Mouse (Mus musculus) embryo, embryonic 10 days (tissue): ENCODE measurements at regions not wholly inside any gene's neighbourhood (a gene's known extent, or its start where the extent isn't known, plus 50 kb on each side); places are given as distances from the start of the nearest gene placed in this dataset.
A peak's percentile ranks its signal among the peaks of the same experiment; 100 is the strongest.

Source experiments
- DNase-seq: peaks from one replicate; pipeline ENCODE4 v3.0.0-alpha.2; 2015; ENCODE audit warnings: low spot score

DNA sequence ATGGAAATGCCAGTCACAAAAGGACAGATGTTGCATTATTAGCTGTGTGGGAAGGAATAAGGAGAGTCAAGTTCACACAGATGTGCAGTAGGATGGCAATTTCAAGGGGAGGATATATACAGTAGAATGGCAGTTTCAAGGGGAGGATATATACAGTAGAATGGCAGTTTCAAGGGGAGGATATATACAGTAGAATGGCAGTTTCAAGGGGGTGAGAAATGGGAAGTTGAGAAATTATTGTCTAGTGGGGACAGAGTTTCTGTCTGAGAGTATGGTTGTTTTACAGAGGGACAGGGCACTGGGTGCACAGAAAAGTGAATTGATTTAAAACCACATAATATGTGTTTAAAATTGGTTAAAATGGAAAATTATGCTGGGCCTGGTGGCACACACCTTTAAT, 54.8 kb upstream of the Scel start:
- DNase-seq: no peak

DNA sequence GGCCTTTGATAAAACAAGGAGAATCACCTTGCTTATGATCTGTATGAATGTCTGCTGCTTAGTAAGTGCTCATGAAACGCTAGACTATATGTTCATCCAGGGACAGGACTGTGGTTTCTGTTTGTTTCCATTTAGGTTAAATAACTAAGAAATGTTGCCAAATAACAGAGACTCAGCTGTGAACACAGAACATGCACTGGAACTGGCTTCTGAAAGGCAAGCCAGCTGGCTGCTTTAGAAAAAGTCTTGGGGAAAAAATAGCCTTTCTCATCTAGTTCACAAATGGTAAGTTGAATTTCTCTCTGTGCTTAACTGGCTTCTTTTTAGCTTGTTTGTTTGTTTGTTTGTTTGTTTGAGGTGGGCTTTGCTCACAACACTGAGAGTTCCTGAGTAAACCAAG, 57.0 kb upstream of the Scel start:
- DNase-seq: no peak

DNA sequence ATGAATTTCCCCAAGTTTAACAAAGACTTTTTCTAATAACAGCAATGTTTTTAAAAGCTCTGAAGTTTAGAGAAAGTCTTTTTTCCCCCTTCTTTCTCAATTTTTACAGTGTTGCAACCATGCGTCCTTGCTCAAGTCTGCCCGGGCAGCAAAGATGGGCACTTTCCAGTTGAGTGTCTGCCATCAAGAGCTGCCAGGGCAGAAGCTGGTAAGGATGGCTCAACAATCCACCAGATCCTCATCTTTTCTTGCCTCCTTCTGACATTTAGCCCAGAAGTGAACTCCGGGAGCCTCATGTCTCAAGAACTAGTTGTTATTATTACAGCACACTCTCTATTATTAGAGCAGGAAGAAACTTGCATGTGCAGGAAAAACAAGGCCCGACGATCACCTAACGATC, 62.4 kb upstream of the Scel start:
- DNase-seq: no peak

DNA sequence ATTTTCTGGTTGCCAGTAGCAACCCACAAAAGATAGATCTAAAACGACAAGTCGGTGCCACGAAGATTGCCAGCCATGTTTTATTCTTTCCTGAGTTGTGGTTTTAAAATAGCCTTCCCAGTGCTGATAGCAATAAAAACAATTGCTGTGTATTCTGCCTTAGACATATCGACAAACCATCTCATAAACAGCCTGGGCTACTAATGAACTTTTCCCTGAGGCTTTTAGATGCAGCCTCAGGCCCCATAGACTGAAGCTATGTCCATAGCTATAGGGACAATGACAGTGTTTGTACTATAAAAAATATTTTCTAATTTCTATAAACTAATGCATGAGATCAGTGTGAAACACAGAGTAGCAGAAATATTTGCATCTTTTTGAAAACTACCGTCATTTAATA, 63.7 kb upstream of the Scel start:
- DNase-seq: no peak

DNA sequence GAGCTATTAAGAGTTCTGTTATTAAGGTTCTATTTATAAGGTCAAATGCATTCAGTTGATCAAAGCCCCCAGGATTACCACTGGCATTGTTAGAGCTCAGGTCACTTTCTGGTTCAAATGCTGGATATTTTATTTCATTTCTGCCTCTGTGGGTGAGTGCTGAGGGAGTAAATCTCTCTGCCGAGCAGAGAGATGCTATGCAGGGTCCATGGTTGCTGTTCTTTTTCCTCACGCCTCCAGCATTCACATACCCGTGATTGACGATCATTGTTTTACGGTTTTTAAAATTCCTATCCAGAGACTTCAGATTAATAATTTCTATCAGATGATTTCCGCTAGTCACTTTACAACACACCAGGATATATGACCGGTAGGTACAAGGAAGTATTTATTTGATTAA, 64.1 kb upstream of the Scel start:
- DNase-seq: no peak

DNA sequence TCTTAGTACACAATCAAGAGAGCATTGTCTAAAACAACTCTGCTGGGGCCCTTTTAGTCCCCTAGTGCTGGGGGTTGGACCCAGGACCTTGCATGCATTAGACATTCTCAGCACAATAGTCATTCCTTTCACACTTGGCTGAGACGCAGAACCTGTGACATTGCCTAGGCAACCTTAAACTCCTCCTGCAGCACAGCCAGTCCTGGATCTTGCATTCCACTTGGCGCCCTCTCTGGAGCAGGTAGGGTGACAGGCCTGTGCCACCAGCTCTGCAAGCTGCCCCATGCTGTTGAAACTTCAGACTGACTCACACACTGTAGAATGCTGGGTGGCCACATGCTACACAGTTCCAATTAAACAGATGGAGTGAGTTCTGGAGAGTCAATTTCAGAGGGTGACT, 66.5 kb upstream of the Scel start:
- DNase-seq: peak; percentile 24

DNA sequence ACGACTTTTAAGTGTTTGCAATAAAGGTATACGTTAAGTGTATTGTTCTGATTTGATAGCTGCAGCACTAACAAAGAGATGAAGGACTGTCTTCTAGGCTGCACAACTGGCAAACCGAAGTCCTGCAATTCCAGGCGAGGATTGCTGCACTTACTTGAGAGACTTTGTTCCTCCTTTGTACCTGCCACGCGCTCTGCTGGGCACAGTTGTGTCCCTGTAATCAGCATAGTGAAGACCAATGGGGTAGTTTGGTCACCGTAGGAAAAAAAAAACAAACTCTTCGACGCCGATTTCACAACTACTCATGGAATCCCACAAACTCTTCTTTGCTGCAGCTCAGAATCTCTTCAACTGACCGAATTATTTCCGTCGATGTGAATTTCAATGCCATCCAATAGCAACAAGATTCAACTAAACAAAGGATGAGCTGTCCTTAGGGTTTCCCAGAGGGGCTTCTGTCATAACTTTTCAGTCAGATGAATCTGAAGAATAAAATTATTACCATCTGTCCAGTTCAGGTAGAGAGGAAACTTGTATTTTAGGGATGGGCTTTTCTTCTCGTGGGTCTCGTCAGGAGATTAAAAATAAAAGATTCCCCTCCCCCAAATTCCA, 71.6 kb upstream of the Scel start:
- DNase-seq: no peak

DNA sequence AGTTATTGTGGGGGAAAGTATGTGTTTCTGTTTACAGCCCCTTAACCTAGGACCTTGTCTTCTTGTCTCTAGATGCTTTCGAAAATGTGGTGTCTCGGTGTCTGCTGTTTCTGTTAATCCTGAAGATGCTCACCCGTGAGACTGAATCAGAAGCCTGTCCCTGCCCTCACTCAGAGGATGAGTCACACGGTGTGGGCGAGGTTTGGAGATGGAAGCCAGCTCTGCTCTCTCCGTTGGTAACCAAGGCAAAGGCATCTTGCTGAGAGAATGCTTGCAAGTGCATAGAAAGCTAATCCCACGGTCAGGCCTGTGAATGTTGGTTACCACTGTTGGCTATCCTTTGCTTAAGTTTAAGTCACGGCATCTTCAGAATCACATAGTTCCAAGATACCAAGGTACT, 72.9 kb upstream of the Scel start:
- DNase-seq: no peak

DNA sequence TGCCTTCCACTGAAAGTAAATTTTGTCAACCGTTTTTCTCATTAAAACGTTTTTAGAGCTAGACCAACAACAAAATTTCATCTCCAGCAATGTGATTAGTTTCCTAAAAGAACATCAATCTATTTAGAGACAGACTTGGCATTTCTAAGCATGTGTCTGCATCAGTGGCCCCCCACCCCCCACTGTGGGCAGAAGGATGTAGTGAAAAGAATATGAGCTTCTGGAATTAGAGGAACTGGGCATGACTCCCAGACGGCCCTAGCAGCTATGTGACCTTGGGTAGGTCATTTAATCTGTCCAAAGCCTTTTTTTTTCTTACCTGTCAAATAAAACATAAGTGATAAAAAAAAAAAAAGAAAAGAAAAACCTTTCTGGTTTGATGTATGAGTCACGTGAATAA, 78.9 kb upstream of the Scel start:
- no peak for DNase-seq

DNA sequence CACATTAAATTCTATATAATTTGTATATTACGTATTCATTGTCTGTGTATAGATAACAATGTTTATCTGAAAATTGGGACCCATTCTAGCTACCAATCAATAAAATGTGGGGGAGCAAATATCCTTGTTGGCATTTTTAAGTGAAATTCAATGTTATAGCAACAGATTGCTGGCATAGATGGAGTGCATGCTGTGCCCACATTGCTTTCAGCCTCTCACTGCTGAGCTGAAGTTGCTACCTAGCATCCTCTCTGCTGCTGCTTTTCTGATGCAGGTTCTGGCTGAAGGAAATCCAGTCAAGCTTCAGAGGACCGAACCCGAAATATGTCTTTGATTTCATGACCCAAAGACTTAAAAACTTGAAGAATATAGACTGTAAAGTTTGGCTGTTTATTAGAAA, 80.0 kb upstream of the Scel start:
- no peak for DNase-seq

DNA sequence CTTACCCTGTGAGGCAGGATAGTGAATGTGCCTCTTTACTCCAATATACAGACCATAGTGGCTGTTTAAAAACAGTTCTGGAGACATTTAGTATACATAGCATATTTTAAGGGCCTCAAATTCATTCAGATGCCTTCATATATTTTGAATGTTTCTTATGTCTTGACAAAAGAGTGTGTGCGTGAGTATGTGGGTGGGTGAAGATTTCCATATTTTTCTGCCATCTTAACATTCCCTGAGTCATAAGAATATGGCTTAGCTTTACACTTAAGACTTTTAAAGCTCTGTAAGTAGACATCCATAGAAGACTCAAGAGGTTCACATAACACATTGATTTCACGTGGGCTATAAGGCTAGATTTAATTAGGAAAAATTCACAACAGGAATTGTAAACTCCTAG, 81.3 kb upstream of the Mycbp2 start:
- DNase-seq: no peak

DNA sequence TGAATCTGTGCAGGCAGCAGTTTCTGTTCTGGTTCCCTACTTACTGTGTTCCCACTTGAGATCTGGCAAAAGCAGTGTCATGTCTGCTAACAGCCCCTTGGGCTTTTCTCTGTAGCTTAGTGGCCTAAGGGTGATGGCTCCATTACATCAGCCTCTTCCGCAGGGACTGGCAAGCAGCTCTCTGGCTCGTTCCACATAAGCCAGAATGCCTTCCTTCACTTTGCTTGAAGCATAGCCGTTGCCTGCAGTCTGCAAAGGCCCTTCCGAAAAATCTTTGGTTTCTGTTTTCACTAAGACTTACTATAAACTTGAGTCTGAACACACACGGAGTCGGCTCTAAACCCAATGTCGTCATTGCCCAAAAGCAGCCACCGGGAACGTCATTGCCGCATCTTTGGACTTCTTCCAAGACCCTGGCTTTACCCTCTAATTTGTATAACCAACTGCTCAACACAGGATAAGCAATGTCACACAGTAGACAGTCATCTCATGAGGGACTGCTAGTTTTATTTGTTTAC, 74.8 kb upstream of the Mycbp2 start:
- DNase-seq: no peak

DNA sequence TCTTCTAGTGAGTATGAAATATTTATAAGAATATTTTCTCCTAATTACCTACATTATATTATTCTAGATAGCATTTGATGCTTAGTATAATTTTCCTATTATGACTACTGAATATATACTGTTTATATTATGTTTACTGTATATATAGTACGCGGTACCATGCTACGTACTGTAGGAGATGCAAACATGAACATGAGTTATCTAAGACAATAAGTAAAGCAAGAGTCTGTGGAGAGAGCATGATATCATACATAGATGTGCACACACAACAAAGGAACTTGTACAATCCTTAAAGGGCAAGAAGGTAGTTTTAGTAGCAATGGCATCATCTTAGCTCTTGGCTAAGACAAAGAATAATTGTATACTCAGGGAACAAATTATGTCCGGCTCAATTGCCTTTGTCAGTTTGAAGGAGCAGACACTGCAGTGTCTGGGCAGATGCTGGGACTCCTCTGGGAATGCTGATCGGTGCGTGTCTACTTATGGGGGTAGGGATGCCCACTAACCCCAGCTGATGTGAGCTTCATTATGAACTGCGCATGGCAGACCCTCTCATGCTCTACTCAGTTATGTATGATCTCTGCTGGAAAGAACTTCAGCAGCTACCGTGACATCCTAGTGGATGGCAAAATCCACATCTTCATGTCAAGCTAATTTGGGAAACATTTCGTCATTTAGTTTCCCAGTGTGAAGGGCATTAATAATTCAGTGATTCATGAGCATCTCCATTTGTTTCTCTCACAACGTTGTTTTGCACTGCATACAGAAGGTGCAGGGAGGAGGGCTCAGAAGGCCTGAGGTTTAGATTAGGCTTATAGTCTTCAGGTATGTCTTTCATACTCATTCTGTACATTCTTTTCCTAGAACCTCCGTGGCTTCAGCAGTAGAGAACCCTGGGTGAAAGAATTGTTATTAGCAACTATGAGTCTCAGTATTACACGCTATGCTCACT, 70.8 kb upstream of the Mycbp2 start:
- DNase-seq: no peak

DNA sequence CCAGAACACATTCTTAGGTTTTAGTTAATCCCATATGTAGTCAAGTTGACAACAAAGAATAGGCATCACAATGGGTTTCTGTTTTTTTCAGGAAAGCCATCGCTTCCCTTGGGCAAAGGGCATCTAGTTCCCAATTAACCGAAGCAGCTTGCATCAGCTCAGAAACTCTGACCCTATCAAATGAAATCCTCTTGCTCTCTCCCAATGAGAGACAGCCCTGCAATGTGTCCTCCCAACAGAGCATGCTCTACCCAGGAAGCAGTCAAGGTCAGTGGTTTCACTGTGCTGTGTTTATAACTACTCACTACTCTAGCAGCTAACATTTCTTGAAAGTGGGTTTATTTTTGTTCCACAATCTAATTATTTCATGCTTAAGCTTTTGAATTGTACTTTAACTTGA, 58.0 kb upstream of the Mycbp2 start:
- DNase-seq: no peak

DNA sequence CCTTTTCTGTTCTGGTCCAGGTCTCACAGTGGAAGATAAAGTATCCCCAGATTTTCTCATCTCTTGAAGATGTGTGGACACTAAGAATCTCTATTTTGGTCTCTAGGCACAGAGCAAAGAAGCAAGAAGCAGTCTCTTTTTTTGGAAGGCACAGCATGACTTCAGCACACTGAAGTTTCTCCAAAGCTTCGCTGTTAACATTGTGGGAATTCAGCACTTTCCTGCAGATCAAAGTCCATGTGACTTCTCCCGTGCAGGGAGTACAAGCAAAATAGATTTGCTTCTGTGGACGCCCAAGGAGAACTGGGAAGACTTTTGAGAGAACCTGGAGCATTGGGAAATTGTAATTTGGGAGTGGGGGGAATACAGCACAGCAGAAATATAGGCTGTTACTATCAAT, 56.4 kb upstream of the Mycbp2 start:
- no peak for DNase-seq

DNA sequence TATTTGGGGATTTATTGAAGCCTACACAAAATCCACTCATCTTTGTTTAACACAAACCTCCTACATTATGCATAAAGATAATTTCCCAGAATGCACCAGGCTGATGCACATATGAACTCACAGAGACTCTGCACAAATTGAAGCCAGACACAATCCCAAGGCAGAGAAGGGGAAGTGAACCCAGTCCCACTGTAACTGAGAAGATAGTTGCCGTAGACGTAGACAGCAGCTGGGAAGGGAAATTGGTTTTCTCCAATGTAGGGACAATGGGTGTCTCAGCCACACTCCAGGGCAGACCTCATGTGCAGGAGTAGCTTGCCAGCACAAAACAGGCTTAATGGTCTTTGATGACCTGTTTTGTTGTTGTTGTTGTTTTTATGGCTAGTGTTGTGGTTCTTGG, 55.4 kb upstream of the Mycbp2 start:
- no peak for DNase-seq

DNA sequence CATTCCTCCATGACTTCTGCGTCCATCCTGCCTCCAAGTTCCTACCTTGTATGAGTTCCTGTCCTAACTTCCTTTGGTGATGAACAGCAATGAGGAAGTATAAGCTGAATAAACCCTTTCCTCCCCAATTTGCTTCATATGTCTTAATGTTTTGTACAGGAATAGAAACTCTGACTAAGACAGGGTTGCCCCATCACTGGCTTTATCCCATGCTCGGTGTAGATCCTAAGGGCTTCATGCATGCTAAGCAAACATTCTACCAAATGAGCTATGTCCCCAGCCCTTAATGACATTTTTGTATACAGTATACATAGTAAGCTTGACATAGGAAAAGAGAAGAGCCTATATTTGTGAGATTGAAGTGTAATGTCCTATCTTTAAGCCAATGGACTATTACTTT, 54.7 kb upstream of the Mycbp2 start:
- DNase-seq: no peak

DNA sequence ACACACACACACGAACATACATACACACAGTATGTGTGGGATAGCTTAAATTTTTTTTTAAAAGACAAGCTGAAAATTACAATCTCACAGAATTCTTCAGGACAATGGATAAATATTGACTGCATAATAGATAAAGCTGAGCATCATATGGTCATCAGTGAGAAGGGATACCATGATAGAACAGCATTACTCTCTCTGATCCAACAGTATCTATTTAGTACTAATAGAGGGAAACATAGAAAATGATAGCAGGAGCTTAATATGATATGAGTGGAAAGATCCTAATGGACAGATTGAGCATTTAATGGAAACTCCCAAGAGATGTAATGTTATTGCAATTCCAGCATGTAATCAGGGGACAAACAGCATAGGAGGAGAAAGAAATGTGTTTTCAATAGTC, 51.8 kb upstream of the Mycbp2 start:
- DNase-seq: no peak
